In genomic region chr9:48994779-48995178, GRCm38 (mm10) we compare ENCODE assay signal across 38 mouse cellular contexts. TPM values are rescaled to one million over a fixed set of nuclear protein-coding genes. Genes with fewer than 3 reads are reported as not detected.
"Had no signal": no experiment of that assay in that cellular context is flagged by ENCODE, and none has a peak within 500 bp of the region (broad histone marks: within the 10 kb centered on the region; RNA-seq: fewer than 3 reads in every experiment).

No protein-coding gene starts in this region.

- H3K4me3 ChIP-seq: gastrocnemius, adult 2 months; heart, embryonic 10.5 days; heart, embryonic 12.5 days; hindbrain, embryonic 10.5 days; hindbrain, embryonic 13.5 days; hindbrain, embryonic 15.5 days; intestine, embryonic 15.5 days; layer of hippocampus, adult 2 months; limb, embryonic 13.5 days; limb, embryonic 15.5 days had no signal

- H3K4me2 ChIP-seq: heart, embryonic 12.5 days; hindbrain, embryonic 13.5 days; hindbrain, embryonic 15.5 days; intestine, embryonic 15.5 days; limb, embryonic 13.5 days; limb, embryonic 15.5 days had no signal

- ATAC-seq: hindbrain, postnatal 0 days; inflammation-experienced regulatory T-cells, adult 6 months; intestine, embryonic 15.5 days; intestine, postnatal 0 days had no signal

- H3K9ac ChIP-seq: heart, embryonic 12.5 days; hindbrain, embryonic 13.5 days; hindbrain, embryonic 15.5 days; intestine, embryonic 15.5 days; limb, embryonic 13.5 days; limb, embryonic 15.5 days had no signal

- H3K27ac ChIP-seq: gastrocnemius, adult 2 months; heart, embryonic 10.5 days; hindbrain, embryonic 10.5 days; hindbrain, embryonic 13.5 days; hindbrain, embryonic 15.5 days; hindbrain, postnatal 0 days; intestine, embryonic 15.5 days; layer of hippocampus, adult 2 months; limb, embryonic 13.5 days; limb, embryonic 15.5 days had no signal

- H3K9me3 ChIP-seq: heart, embryonic 10.5 days; heart, embryonic 12.5 days; hindbrain, embryonic 10.5 days; hindbrain, embryonic 13.5 days; hindbrain, embryonic 15.5 days; intestine, embryonic 15.5 days; limb, embryonic 13.5 days; limb, embryonic 15.5 days had no signal

- DNase-seq: gastrocnemius, adult 2 months; gastrocnemius, postnatal 10 days; gastrocnemius, postnatal 25 days; heart, adult 18-20 months; heart, postnatal 10 days; heart, postnatal 4 days; kidney, adult 18-20 months; kidney, adult 8-10 months; kidney, postnatal 10 days; kidney, postnatal 25 days; kidney, postnatal 4 days; left cerebral cortex, postnatal 4 days had no signal

- H3K4me1 ChIP-seq: hindbrain, embryonic 13.5 days; hindbrain, embryonic 15.5 days; intestine, embryonic 15.5 days; limb, embryonic 13.5 days; limb, embryonic 15.5 days had no signal

- H3K27me3 ChIP-seq: heart, embryonic 12.5 days; hindbrain, embryonic 13.5 days; hindbrain, embryonic 15.5 days; intestine, embryonic 15.5 days; limb, embryonic 13.5 days; limb, embryonic 15.5 days had no signal

- H3K36me3 ChIP-seq: hindbrain, embryonic 15.5 days; intestine, embryonic 15.5 days had no signal

RNA-seq across cellular contexts. Expression of gene Htr3b, which starts 30.0 kb away (rescaled TPM):
- total RNA-seq: gastrocnemius, adult 2 months; gastrocnemius, postnatal 10 days; gastrocnemius, postnatal 25 days; gastrocnemius, postnatal 4 days; granulocyte monocyte progenitor cell, adult 5-6 weeks; heart, adult 18-20 months; heart, adult 8-10 months; heart, postnatal 10 days; heart, postnatal 25 days; heart, postnatal 4 days; layer of hippocampus, adult 2 months; layer of hippocampus, postnatal 10 days; layer of hippocampus, postnatal 25 days; left cerebral cortex, adult 18-20 months; left cerebral cortex, adult 8-10 months; left cerebral cortex, postnatal 10 days; left cerebral cortex, postnatal 25 days; left cerebral cortex, postnatal 4 days; liver, adult 2 months had no signal
- polyA plus RNA-seq: frontal cortex, adult 2 months; heart, embryonic 10.5 days; heart, embryonic 12.5 days; inflammation-experienced regulatory T-cells, adult 6 months; kidney, embryonic 14.5 days; limb, embryonic 11.5 days; limb, embryonic 13.5 days; limb, embryonic 15.5 days; liver, adult 2 months had no signal
